Mouse (Mus musculus) adrenal gland, postnatal 10 days (tissue): ENCODE measurements around the gene Mrpl46. TPM values are rescaled to one million over a fixed set of nuclear protein-coding genes. Genes with fewer than 3 reads are reported as not detected.

ENCODE experiments used
- DNase-seq: peaks from one replicate; pipeline ENCODE4 v3.0.0; 2021; ENCODE audit warnings: mixed read lengths
- total RNA-seq, 2 experiments: library from RNA; stranded (reverse); gene quantifications; 2 replicates each; pipeline ENCODE4 v1.2.3; 2021

Gene Mrpl46
- total RNA-seq, 2 experiments from 2014 or later: 44.0 to 46.5 TPM

- DNase-seq: no peak
These were observed 14.2 kb downstream of the Mrpl46 start for GRCm38 (mm10) chr7:78769075-78769652.

- no peak for DNase-seq
These were observed 15.3 kb downstream of the Mrpl46 start for GRCm38 (mm10) chr7:78767929-78768531.

GRCm38 (mm10) chr7:78766019-78766683 is 17.2 kb downstream of the Mrpl46 start:
- peak; percentile 90 for DNase-seq

GRCm38 (mm10) chr7:78765215-78765631 is 18.1 kb downstream of the Mrpl46 start:
- DNase-seq: peak; percentile 57

GRCm38 (mm10) chr7:78763801-78764200 is 19.5 kb downstream of the Mrpl46 start:
- no peak for DNase-seq

GRCm38 (mm10) chr7:78754458-78755000 is 28.8 kb downstream of the Mrpl46 start:
- DNase-seq: no peak

GRCm38 (mm10) chr7:78753752-78754457 is 29.4 kb downstream of the Mrpl46 start:
- DNase-seq: no peak

- no peak for DNase-seq
These were observed 30.4 kb downstream of the Mrpl46 start for GRCm38 (mm10) chr7:78752961-78753360.

GRCm38 (mm10) chr7:78743731-78744385 is 39.5 kb downstream of the Mrpl46 start:
- no peak for DNase-seq

GRCm38 (mm10) chr7:78739351-78740000 is 43.9 kb downstream of the Mrpl46 start:
- DNase-seq: peak; percentile 33

- no peak for DNase-seq
These were observed 45.6 kb downstream of the Mrpl46 start, which contains the start of gene Ntrk3 for GRCm38 (mm10) chr7:78737614-78738210. Gene Ntrk3, minus strand, starts transcription at chr7:78738012.

- DNase-seq: no peak
These were observed 46.1 kb downstream of the Mrpl46 start for GRCm38 (mm10) chr7:78737196-78737595.

- DNase-seq: no peak
These were observed 51.9 kb downstream of the Mrpl46 start for GRCm38 (mm10) chr7:78731391-78731790.

Other genes with a start within 250 kb of the Mrpl46 start
- 10 to 100 TPM; 26.7 to 52.1 TPM for gene Ntrk3, start 45.5 kb downstream of the Mrpl46 start, total RNA-seq
- 10 to 100 TPM; 77.9 to 82.5 TPM for gene Mrps11, start 412 bp downstream of the Mrpl46 start, total RNA-seq
- gene Det1, start 63.7 kb upstream of the Mrpl46 start, total RNA-seq: 10 to 100 TPM; 12.2 to 14.2 TPM
- gene Aen, start 112.3 kb upstream of the Mrpl46 start, total RNA-seq: 10 to 100 TPM; 23.3 to 26.6 TPM
- gene Isg20, start 129.9 kb upstream of the Mrpl46 start, total RNA-seq: 1 to 10 TPM; 6.5 to 8.8 TPM